Mouse (Mus musculus) hindbrain, embryonic 15.5 days (tissue): ENCODE results near the gene 6430550D23Rik. TPM values are rescaled to one million over a fixed set of nuclear protein-coding genes. Genes with fewer than 3 reads are reported as not detected.
A peak's percentile ranks its signal among the peaks of the same experiment; 100 is the strongest.

ENCODE experiments used
- ATAC-seq: fragments of 200-750 bp; cut with Nextera tagmentation; 2 replicates; pipeline ENCODE4 v1.8.0; 2017; ENCODE audit warnings: low read depth, moderate number of reproducible peaks, moderate TSS enrichment; ENCODE audit not compliant: low FRiP score
- H3K27ac ChIP-seq: fragments of 300-500 bp; sonication (generic); replicated peaks from 2 replicates; pipeline ENCODE4 v1.5.1; 2015; ENCODE audit warnings: mild to moderate bottlenecking, inconsistent platforms
- H3K27me3 ChIP-seq: fragments of 300-500 bp; sonication (generic); 2 replicates; pipeline ENCODE4 v1.6.1; 2015; ENCODE audit warnings: control low read depth, inconsistent platforms
- H3K36me3 ChIP-seq: fragments of 300-500 bp; sonication (generic); 2 replicates; pipeline ENCODE4 v1.6.1; 2015; ENCODE audit warnings: control low read depth, inconsistent platforms
- H3K4me1 ChIP-seq: fragments of 300-500 bp; sonication (generic); replicated peaks from 2 replicates; pipeline ENCODE4 v1.6.1; 2015; ENCODE audit warnings: control low read depth, inconsistent platforms
- H3K4me2 ChIP-seq: fragments of 300-500 bp; sonication (generic); 2 replicates; pipeline ENCODE4 v1.6.1; 2015; ENCODE audit warnings: moderate library complexity, mild to moderate bottlenecking, inconsistent platforms
- H3K4me3 ChIP-seq: fragments of 300-500 bp; sonication (generic); 2 replicates; pipeline ENCODE4 v1.5.1; 2015; ENCODE audit warnings: mild to moderate bottlenecking, inconsistent platforms
- H3K9ac ChIP-seq: fragments of 300-500 bp; sonication (generic); 2 replicates; pipeline ENCODE4 v1.6.1; 2015; ENCODE audit warnings: inconsistent platforms
- H3K9me3 ChIP-seq: fragments of 300-500 bp; sonication (generic); 2 replicates; pipeline ENCODE4 v1.6.1; 2016; ENCODE audit warnings: control low read depth, inconsistent platforms
- WGBS: fragments of 180-500 bp; shearing (Covaris S2); methylation state at CpG from one replicate; pipeline ENCODE4 v1.1.7; 2015; 5-methylcytosine and 5-hydroxymethylcytosine counted together
- polyA plus RNA-seq: library from polyadenylated mRNA; unstranded; fragments of >200 nt; fragmentation: Nextera tagmentation; extraction: Ambion mirVana; gene quantifications from 2 replicates; pipeline ENCODE4 v1.2.1, GENCODE M21; 2015

Gene 6430550D23Rik
- polyA plus RNA-seq, 1 experiment from 2014 or later = 1.2 TPM

GRCm38 (mm10) chr2:155989085-155989484 lies 18.7 kb downstream of the 6430550D23Rik start:
- 77% methylated on average over 4 of the region's 4 CpGs for WGBS
- H3K9ac ChIP-seq = no peak overlapping the region
- ATAC-seq = no peak
- no peaks in the 10 kb centered on the region for H3K27me3 ChIP-seq
- no peaks in the 10 kb centered on the region for H3K9me3 ChIP-seq
- H3K4me3 ChIP-seq = no peak overlapping the region
- no peak overlapping the region for H3K4me2 ChIP-seq
- H3K27ac ChIP-seq = no peak overlapping the region
- no peaks in the 10 kb centered on the region for H3K4me1 ChIP-seq
- H3K36me3 ChIP-seq = peaks cover 91% of the 10 kb centered on the region

DNA sequence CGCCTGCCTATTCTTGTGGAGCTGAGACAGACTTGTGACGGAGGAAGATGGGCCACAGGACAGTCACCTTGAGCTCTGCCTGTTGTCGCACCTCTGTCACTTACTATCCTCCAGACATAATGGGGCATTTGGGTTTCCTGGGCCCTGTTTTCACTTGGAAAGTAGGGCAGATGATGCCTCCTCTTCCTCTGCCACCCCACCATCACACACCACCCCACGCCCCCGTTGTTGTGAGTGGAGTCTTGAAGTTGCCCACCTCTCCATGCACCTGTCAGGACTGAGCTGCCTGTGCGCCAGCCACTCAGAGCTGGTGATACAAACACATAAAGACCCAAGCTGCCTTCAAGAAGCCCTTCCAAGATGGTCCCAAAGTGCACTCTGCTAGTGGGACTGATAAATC lies 20.6 kb downstream of the 6430550D23Rik start:
- no peaks in the 10 kb centered on the region for H3K27me3 ChIP-seq
- peaks cover 95% of the 10 kb centered on the region for H3K36me3 ChIP-seq
- no peak overlapping the region for H3K9ac ChIP-seq
- ATAC-seq = no peak
- no peak overlapping the region for H3K27ac ChIP-seq
- H3K9me3 ChIP-seq = no peaks in the 10 kb centered on the region
- no peaks in the 10 kb centered on the region for H3K4me1 ChIP-seq
- H3K4me3 ChIP-seq = no peak overlapping the region
- H3K4me2 ChIP-seq = no peak overlapping the region
- WGBS = 96% methylated on average over 6 of the region's 6 CpGs

- Histone ChIP-seq H3K4me2 (no peak overlapping the region), H3K4me3 (no peak overlapping the region), H3K9ac (no peak overlapping the region), H3K36me3 (peaks cover 95% of the 10 kb centered on the region), H3K27me3 (no peaks in the 10 kb centered on the region), H3K27ac (no peak overlapping the region), H3K4me1 (no peaks in the 10 kb centered on the region), H3K9me3 (no peaks in the 10 kb centered on the region)
- ATAC-seq = no peak
- 91% methylated on average over 7 of the region's 7 CpGs for WGBS
Observed at GRCm38 (mm10) chr2:155985776-155986175, 22.0 kb downstream of the 6430550D23Rik start.

- no peak overlapping the region for H3K9ac ChIP-seq
- H3K27ac ChIP-seq = no peak overlapping the region
- H3K36me3 ChIP-seq = peaks cover 83% of the 10 kb centered on the region
- H3K9me3 ChIP-seq = no peaks in the 10 kb centered on the region
- H3K4me3 ChIP-seq = no peak overlapping the region
- no peaks in the 10 kb centered on the region for H3K27me3 ChIP-seq
- no peaks in the 10 kb centered on the region for H3K4me1 ChIP-seq
- H3K4me2 ChIP-seq = no peak overlapping the region
- no peak for ATAC-seq
- 91% methylated on average over 5 of the region's 5 CpGs for WGBS
Observed at GRCm38 (mm10) chr2:155979328-155979991, 28.3 kb downstream of the 6430550D23Rik start.

- Histone ChIP-seq H3K27me3 (no peaks in the 10 kb centered on the region), H3K4me1 (no peaks in the 10 kb centered on the region), H3K9ac (no peak overlapping the region), H3K36me3 (peaks cover 84% of the 10 kb centered on the region), H3K9me3 (no peaks in the 10 kb centered on the region), H3K4me3 (no peak overlapping the region), H3K27ac (no peak overlapping the region), H3K4me2 (no peak overlapping the region)
- ATAC-seq = no peak
- 84% methylated on average over 14 of the region's 14 CpGs for WGBS
Observed at GRCm38 (mm10) chr2:155974087-155974731, 33.6 kb downstream of the 6430550D23Rik start.

DNA sequence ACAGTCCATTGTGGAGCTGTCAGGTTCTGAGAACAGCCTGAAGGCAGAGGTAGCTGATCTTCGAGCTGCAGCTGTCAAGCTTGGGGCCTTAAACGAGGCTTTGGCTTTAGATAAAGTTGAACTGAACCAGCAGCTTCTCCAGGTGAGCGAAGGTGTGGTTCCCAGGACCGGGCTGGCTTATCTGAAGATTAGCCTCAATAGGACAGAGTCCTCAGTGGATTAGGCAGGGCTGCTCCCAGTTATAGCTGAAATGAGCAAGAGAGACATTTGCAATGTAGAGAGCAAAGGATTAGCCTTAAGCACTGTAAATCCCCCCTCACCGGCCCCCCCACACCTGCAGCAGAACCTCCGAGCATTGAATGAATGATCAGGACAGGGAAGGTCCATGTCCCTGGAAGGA lies 34.4 kb downstream of the 6430550D23Rik start:
- no peak overlapping the region for H3K27ac ChIP-seq
- H3K9me3 ChIP-seq = no peaks in the 10 kb centered on the region
- no peaks in the 10 kb centered on the region for H3K27me3 ChIP-seq
- no peaks in the 10 kb centered on the region for H3K4me1 ChIP-seq
- H3K4me2 ChIP-seq = no peak overlapping the region
- 90% methylated on average over 6 of the region's 6 CpGs for WGBS
- H3K36me3 ChIP-seq = peaks cover 86% of the 10 kb centered on the region
- H3K9ac ChIP-seq = no peak overlapping the region
- H3K4me3 ChIP-seq = no peak overlapping the region
- ATAC-seq = no peak

DNA sequence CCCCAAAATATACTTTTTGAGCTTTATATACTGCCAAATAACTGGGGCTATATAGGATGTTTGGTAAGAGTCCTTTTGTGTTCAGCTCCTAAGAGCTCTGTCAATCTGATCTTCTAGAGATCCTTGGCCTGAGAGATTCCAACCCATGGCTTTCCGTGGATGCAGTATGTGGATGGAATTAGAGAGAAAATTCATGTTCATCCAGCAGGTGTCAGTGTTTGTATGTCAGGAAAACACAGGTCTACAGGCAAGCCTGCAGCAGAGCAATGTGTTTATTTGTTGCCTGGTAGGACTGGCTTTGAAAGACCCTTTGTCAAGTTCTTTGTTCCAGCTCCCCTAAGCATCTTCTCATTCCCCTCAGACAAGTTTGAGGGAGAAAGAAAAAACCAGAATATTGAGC lies 44.8 kb downstream of the 6430550D23Rik start:
- Histone ChIP-seq H3K36me3 (peaks cover 41% of the 10 kb centered on the region), H3K4me1 (no peaks in the 10 kb centered on the region), H3K4me2 (no peak overlapping the region), H3K9ac (no peak overlapping the region), H3K27ac (0 out of 2 replicates have a peak overlapping the region, but pooled peaks have one; percentile 43), H3K4me3 (no peak overlapping the region), H3K9me3 (no peaks in the 10 kb centered on the region), H3K27me3 (no peaks in the 10 kb centered on the region)
- 33% methylated on average over 1 of the region's 1 CpGs for WGBS
- ATAC-seq = no peak

DNA sequence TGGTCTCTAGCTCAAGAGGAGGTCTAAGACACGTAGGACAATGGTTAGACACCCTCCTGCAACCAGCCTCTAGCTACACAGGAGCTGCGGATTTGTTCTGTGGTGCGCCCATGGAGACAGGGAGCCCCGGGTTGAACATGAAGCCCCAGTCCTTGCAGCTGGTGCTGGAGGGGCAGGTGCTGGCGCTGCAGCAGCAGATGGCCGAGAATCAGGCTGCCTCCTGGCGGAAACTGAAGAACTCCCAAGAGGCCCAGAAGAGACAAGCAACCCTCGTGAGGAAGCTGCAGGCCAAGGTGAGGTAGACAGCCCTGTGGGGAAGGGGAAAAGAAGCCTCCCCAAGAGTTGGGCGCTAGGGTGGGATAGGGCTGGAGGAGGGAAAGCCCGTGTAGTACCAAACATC lies 45.9 kb downstream of the 6430550D23Rik start:
- Histone ChIP-seq H3K4me3 (no peak overlapping the region), H3K27me3 (no peaks in the 10 kb centered on the region), H3K27ac (no peak overlapping the region), H3K9ac (no peak overlapping the region), H3K36me3 (peaks cover 30% of the 10 kb centered on the region), H3K4me1 (peaks cover 9% of the 10 kb centered on the region), H3K4me2 (no peak overlapping the region), H3K9me3 (no peaks in the 10 kb centered on the region)
- 63% methylated on average over 10 of the region's 10 CpGs for WGBS
- no peak for ATAC-seq

GRCm38 (mm10) chr2:155959981-155960380 lies 47.8 kb downstream of the 6430550D23Rik start:
- 89% methylated on average over 5 of the region's 5 CpGs for WGBS
- H3K36me3 ChIP-seq = peaks cover 17% of the 10 kb centered on the region
- no peak overlapping the region for H3K27ac ChIP-seq
- peaks cover 9% of the 10 kb centered on the region for H3K4me1 ChIP-seq
- no peak overlapping the region for H3K4me3 ChIP-seq
- H3K4me2 ChIP-seq = no peak overlapping the region
- H3K9me3 ChIP-seq = no peaks in the 10 kb centered on the region
- ATAC-seq = no peak
- no peak overlapping the region for H3K9ac ChIP-seq
- H3K27me3 ChIP-seq = no peaks in the 10 kb centered on the region

GRCm38 (mm10) chr2:155956134-155957059 lies 51.4 kb downstream of the 6430550D23Rik start, which contains the start of gene Cep250:
Gene Cep250, plus strand, starts transcription at chr2:155956458.
- WGBS = under 1% methylated on average over 59 of the region's 59 CpGs
- Histone ChIP-seq H3K27me3 (no peaks in the 10 kb centered on the region), H3K4me3 (peak within 1 kb of the TSS; percentile 76), H3K4me1 (peaks cover 9% of the 10 kb centered on the region), H3K4me2 (peak within 1 kb of the TSS; percentile 65), H3K27ac (peak within 1 kb of the TSS; percentile 93), H3K36me3 (no peaks in the 10 kb centered on the region), H3K9me3 (no peaks in the 10 kb centered on the region), H3K9ac (peak within 1 kb of the TSS; percentile 84)
- ATAC-seq = peak; percentile 97

DNA sequence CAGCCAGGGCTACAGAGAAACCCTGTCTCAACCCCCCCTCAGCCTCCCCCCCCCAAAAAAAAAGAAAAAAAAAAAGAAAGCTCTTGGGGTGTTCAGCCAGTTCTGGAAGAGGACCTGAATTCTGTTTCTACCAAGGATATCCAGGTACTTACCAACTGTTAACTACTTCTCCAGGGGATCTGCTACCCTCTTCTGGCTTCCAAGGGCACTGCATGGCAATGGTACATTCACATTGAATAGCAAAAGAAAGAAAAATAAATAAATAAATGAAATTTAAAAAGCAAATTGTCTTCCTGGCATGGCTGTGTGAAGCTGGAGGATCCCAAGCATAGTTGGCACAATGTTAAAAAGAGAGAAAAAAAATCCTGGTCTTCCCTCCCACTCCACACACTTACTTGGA lies 55.8 kb downstream of the 6430550D23Rik start:
- H3K36me3 ChIP-seq = no peaks in the 10 kb centered on the region
- peaks cover 12% of the 10 kb centered on the region for H3K4me1 ChIP-seq
- H3K9ac ChIP-seq = no peak overlapping the region
- H3K27ac ChIP-seq = no peak overlapping the region
- ATAC-seq = no peak
- no peak overlapping the region for H3K4me2 ChIP-seq
- no peaks in the 10 kb centered on the region for H3K9me3 ChIP-seq
- no peaks in the 10 kb centered on the region for H3K27me3 ChIP-seq
- no peak overlapping the region for H3K4me3 ChIP-seq

- no peaks in the 10 kb centered on the region for H3K9me3 ChIP-seq
- no peak overlapping the region for H3K27ac ChIP-seq
Observed at GRCm38 (mm10) chr2:155949362-155949761, 58.4 kb downstream of the 6430550D23Rik start.

More at GRCm38 (mm10) chr2:155949362-155949761, 58.4 kb downstream of the 6430550D23Rik start:
- H3K4me3 ChIP-seq = no peak overlapping the region
- peak; percentile 52; the same call in 1 of the 2 replicates for ATAC-seq
- no peak overlapping the region for H3K9ac ChIP-seq
- no peaks in the 10 kb centered on the region for H3K27me3 ChIP-seq
- no peak overlapping the region for H3K4me2 ChIP-seq
- H3K4me1 ChIP-seq = peaks cover 13% of the 10 kb centered on the region; the same call in 1 of the 2 replicates
- H3K36me3 ChIP-seq = no peaks in the 10 kb centered on the region
- WGBS = 26% methylated on average over 6 of the region's 6 CpGs
